Mouse (Mus musculus) neural tube, embryonic 10.5 days (tissue): ENCODE data around the gene Spen.

Experiments used
- DNase-seq: peaks from one replicate; pipeline ENCODE4 v3.0.0-alpha.2; 2017; ENCODE audit warnings: low spot score; ENCODE audit errors: extremely low spot score

Spen gene

GRCm38 (mm10) chr4:141423691-141424431 is 114.5 kb downstream of the Spen start:
- no peak for DNase-seq

DNA sequence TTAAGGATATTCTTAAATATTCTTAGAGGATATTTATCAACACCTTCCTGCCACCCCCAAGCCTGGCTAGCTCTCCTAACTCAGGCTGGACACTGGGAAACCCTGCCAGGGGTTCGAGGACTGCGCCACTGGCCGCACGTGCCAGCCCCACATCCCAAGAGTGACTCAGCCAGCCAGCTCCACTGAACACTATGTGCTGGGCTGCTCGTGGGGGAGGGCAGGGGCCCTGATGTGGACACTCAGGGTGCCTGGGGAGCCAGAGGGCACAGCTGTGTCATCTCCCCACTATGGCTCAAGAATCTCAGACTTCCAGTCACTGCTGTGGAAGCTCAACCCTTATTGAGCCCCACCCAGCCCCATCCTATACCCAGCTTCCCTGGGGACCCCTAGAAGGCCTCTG is 115.1 kb downstream of the Spen start:
- no peak for DNase-seq

GRCm38 (mm10) chr4:141422841-141423240 is 115.6 kb downstream of the Spen start:
- DNase-seq: no peak

DNA sequence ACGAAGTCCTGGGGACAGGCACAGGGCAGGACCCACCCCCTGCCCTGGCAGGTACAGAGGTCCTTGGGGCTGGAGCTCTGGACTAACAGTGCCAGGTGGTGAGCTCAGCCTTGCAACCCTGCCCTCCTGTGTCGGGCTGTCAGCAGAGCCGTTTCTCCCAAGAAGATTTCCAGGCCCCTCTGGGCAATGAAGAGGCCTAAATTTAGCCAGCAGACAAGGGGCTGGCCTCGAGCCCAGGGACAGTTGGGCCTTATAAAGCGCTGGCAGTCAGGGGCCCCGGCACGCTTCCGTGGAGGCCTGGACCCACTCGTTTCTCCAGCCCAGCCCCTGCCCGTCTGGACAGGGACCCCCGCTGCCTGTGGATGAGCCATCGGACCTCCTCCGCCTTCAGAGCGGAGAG is 117.0 kb downstream of the Spen start:
- DNase-seq: no peak

- no peak for DNase-seq
These were observed 117.5 kb downstream of the Spen start for GRCm38 (mm10) chr4:141420886-141421285.

DNA sequence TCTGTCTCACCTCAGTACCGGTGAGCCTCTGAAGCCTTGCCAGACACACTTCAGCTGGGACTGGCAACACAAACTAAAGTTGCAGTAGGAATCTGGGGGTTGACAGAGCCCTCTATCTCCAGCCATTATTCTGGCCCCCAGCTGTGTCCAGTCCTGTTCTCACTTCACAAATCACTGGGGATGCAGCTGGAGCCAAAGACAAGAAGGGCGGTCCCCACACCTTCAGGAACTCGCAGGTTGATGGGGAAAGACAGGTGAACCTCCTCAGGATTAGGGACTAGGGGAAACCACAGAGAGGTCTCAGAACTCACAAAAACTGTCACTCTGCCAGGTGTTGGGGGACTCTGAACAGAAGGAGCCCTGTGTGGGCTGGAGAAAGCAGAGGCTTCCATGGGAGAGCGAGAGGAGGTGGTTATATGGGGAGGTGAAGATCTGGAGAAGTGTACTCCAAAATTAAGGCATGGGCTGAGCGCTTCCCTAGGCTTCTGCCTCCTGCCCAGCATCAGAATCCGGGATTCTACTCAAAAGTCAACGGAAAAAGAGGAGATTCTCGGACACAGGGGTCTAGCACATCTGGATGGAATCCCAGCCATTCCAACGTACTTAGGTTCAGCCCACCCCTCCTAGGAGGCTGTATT is 118.1 kb downstream of the Spen start, which contains the start of gene Hspb7:
Gene Hspb7, plus strand, starts transcription at position 588 of the 638 bp plus-strand sequence.
- no peak for DNase-seq

DNA sequence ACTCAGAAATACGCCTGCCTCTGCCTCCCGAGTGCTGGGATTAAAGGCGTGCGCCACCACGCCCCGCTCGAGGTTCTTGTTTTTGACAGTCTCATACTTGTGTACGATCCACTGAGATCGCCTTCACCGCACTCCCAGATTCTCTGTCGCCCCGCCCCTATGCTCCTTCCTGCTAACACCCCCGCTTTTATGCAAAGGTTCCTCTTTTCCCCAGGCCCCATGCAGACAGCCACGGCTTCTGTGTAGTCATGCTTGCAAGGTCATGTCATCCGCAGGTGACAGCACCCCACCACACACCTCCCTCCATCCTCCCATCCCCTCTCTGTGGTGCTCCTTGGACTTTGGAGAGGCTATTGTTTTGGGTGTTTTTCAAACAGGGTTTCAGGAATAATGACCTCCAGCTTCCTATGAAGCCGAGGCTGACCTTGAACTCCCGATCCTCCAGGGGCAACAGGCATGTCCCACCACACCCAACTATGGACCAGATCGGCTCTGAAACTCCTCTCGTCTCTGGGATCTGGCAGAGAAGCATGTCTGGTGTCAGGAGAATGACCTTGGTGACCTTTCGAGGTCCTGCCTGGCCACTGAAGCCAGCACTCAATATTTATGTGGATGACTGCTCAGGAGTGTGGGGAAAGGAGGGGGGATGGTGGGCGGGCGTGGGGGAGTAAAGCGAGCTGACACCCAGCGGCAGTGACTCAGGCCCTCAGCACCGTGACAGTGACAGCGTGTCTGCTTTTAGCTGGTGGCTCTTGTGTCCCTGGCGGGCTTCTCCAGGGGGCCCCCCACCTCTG is 118.8 kb downstream of the Spen start:
- no peak for DNase-seq
